Mouse (Mus musculus) heart, postnatal 36 days (tissue): ENCODE results near the gene Olfr411. TPM values are rescaled to one million over a fixed set of nuclear protein-coding genes. Genes with fewer than 3 reads are reported as not detected.

Source experiments
- DNase-seq, 2 experiments: peaks; one replicate each; pipeline ENCODE4 v3.0.0; 2021 to 2022
- intact Hi-C: fragments of 180-260 bp; cut with DNase I; formaldehyde crosslinking; loops from one replicate; pipeline ENCODE4 v1.15.1; 2025
- total RNA-seq, 2 experiments: library from RNA; stranded (reverse); gene quantifications; 2 replicates each; pipeline ENCODE4 v1.2.3; 2021

The Olfr411 gene
- not detected for total RNA-seq

GRCm38 (mm10) chr11:74352550-74352949 lies at the start of gene Olfr411:
TSS of gene Olfr411 (minus strand) at chr11:74352650.
- DNase-seq = no peak
- intact Hi-C loops = no loop called here

GRCm38 (mm10) chr11:74402126-74402525 lies 49.7 kb upstream of the Olfr411 start:
- intact Hi-C loops = loop anchor here (2.0 kb wide), 1 partner anchor 145 kb away; no protein-coding TSS in a partner anchor
- DNase-seq = no peak

DNA sequence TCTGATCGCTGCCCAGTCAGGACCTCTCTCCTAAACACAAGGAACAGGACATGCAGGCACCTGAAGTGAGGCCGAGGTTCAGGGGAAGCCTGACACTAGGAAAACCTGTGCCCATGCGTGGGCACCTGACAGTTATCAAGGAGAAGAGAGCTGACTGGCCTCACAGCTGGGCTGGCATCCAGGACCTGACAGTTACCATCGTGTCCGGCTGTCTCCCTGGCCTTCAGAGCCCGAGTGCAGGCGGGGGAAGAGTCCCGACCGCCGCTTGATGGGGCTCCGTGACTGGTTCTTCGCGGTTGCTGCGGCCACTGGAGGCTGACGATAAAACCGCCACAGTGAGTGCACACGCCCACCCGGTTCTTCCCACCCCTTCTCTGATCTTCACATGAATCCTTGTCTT lies 43.1 kb upstream of the Olfr411 start:
- no peak for DNase-seq
- intact Hi-C loops = no loop called here

DNA sequence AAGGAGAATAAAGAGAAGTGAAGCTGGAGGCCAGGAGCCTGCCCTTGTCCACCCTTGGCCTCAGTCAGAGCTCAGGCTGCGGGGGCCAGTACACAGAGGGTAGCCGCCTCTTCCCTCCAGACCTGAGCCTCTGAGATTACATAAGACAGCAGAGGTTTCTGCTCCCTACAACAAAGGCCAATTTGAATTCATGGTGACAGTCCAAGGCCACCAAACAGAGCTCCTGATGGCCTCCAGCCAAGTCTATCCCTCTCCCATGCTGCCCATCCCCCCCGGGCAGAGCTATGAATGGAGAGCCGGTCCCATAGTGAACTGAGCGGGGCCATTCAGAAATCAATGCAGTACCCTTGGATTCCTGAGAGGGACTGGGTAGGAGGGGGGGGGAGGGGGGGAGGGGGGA lies 41.0 kb upstream of the Olfr411 start:
- intact Hi-C loops = no loop called here
- DNase-seq = no peak

DNA sequence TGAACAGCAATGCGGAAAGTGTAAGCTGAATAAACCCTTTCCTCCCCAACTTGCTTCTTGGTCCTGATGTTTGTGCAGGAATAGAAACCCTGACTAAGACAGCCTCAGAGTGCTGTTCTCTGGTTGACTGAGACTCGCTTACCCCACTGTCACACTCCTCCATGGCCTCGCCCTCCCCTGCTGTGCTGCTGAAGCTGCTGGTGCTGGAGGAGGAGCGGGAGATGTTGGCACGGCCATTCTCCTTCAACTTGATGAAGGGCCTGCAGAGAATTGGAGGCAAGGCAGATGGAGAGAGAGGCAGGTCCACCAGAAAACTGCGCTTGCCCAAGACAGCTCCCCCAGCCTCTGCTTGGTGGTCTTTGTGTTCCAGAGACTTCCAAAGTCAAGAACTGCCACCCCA lies 40.5 kb upstream of the Olfr411 start:
- DNase-seq = no peak
- intact Hi-C loops = no loop called here

DNA sequence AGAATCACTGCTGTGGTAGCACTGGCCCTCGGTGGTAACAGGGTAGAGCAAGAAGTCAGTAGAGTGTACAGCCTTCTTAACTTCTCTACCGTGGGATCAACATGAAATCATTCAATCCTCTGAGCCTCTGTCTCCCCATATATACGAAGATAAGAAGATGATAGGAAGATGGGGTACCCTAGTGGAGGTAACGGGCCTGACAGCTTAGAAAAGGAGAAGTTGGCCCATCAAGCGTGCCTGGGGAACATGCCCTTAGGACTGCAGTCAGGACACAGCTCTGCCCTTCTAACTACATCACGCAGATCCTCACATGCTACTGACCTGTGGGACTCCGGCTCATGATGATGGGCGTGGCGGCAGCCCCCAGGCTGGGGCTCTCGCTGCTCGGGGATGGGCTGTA lies 39.4 kb upstream of the Olfr411 start:
- DNase-seq = no peak
- intact Hi-C loops = no loop called here

GRCm38 (mm10) chr11:74387203-74387602 lies 34.8 kb upstream of the Olfr411 start:
- no peak for DNase-seq
- intact Hi-C loops = no loop called here

DNA sequence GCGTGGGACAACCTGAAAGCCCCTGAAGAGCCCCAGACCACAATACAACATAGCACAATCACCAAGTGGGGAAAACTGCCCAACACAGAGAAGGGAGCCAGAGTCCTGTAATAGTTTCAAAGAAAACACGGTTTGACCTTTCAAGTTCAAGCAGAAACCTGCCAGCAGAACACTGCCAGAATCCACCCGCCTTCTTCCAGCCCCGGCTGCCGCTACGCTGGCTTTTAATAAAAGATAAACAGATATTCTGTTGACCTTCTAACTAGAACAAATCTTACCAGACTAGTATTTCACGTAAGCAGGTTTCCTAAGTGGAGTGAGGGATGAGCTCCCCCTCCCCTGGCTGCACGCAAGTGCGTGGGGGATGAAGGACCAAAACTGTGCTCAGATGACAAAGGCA lies 33.2 kb upstream of the Olfr411 start:
- DNase-seq = peak; percentile 29 to 32
- intact Hi-C loops = no loop called here

DNA sequence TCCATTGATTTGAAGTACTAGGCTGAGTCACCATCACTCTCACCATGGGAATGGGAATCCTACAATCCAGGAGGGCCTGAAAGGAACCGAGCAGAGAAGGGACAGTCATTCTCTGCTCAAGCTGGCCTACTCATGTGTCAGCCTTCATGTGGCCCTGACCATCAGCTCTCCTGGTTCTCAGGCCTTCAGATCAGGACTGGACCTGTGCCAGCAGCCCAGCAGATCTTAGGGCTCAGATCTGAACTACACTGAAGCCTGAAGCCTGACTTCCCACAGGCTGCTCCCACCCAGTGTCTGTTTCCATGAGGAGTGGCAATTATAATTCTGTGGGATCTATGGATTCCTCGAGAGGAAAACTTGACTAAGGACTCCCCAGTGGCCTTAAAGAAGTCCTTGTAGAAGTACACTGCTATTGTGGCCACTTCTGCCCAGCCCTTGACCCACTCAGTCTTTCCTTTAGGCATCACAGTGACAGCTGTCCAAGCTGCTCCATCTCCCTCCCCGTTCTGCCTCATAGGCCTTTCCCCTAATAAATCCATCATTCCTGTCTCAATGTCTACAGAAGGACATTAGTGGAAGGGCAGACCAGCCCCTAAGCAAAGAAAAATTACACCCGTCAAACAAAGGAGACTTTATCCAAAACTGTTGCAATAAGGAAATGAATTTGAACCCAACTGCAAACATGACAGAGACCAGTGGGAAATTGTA lies 26.9 kb upstream of the Olfr411 start:
- no peak for DNase-seq
- intact Hi-C loops = loop anchor here (10.0 kb wide), 1 partner anchor 1455 kb away; no protein-coding TSS in a partner anchor

- intact Hi-C loops = loop anchor here (2.0 to 10.0 kb wide), 3 partner anchors 150 to 1452 kb away; no protein-coding TSS in a partner anchor
- peak; percentile 31 to 36 for DNase-seq
Observed at GRCm38 (mm10) chr11:74376847-74377246, 24.4 kb upstream of the Olfr411 start.

DNA sequence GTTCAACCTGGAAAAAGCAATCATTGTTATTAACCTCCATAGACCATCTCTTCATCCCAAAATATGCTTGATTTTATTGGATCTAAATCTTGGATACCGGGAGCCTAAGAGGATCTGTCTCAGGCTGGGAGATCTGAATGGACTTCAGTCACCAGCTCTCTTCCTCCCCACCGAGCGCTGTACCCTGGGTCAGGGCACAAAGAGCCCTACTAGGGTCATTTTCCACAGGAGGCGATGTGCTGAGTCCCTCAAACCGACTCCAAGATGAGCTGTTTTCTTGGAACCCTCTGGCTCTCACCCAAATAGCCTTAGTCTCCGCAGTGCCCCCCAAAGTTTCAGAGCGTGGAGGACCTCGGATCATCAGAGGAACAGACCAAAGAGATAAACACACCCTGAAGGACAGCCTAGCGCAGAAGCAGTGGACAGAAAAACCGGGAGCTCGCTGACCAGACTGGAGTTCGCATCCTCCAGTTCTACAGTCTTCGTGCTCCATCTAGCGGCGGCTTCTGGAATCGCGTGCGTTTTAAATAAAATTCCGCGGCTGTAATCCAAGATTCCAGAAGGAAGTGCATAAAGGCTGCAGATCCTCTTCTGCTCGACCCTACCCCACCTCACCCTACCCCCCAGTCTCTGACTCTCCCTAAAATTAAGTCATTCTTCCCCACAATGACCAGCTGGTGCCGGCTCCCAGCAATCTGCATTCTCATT lies 19.1 kb upstream of the Olfr411 start:
- DNase-seq = peak; percentile 69 to 83
- intact Hi-C loops = loop anchor here (5.0 to 10.0 kb wide), 4 partner anchors 1234 to 1447 kb away; partner anchors contain the start of gene Haspin

DNA sequence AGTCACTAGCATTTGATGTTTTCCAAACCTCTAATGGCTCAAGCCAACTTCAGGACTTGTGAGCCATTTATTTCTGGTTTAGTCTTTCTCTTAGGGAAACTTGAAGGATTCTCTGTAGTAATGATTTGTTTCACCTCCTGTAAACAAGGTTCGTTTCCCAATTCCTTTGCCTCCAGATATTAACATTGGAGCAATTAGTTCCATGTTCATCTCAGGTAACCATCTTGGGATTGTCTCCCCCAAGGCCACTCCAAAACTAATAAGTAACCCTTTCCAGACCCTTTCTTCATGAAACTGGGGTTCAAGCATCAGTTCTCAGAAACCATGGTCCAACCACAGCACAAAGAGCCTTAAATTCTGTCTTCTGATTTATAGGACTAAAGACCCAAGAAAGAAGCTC lies 9.3 kb upstream of the Olfr411 start, which contains the start of gene Olfr412:
Gene Olfr412, plus strand, starts transcription at position 301 of the 400 bp plus-strand sequence.
- no peak for DNase-seq
- intact Hi-C loops = no loop called here

DNA sequence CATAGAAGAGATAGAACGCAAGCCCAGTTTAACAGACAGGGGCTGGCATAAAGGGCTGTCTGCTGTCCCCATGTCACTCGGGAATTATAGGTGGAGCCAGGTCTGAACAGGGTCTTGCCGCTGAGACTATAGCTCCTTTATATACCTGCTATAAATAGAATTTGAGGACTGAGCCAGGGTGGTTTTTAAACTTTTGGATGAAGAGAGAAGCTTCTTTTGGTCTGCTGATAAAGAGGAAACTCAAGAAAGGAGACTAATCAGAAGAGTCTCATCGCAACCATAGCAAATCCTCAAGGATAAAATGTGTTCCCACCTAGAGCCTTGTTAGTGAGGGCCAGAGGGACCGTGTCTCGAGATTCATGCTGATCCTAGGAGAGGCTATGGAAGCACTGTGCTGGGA lies 14.5 kb downstream of the Olfr411 start, which contains the start of gene Olfr410:
Gene Olfr410, minus strand, starts transcription at position 101 of the 400 bp plus-strand sequence.
- no peak for DNase-seq
- intact Hi-C loops = no loop called here

DNA sequence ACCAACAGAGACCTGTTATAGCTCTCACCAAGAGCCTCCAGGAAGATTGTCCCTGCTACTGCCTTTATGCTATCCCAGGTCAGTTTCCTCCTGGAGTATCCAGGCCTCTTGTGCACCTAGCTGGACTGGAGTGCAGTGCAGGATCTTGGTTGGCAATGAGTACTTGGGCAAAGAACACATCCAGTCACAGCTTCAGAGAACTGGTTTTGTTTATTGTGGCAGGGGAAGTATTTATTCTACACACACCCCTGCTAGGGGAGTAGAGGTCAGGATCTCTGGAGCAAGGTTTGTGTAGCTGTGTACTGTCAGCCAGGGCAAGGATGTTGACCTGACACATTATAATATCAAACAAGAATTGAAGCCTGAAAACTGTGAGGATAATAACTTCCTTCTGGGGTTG lies 23.7 kb downstream of the Olfr411 start:
- DNase-seq = no peak
- intact Hi-C loops = no loop called here

GRCm38 (mm10) chr11:74326044-74326443 lies 26.4 kb downstream of the Olfr411 start:
- intact Hi-C loops = no loop called here
- DNase-seq = no peak

Other genes starting within 250 kb of the Olfr411 start
- gene Olfr401, start 238.9 kb downstream of the Olfr411 start, total RNA-seq = not detected
- not detected for gene Olfr402, start 199.1 kb downstream of the Olfr411 start, total RNA-seq
- not detected for gene Olfr403, start 166.4 kb downstream of the Olfr411 start, total RNA-seq
- not detected for gene Olfr43, start 141.3 kb downstream of the Olfr411 start, total RNA-seq
- gene Olfr406, start 92.8 kb downstream of the Olfr411 start, total RNA-seq = not detected
- not detected for gene Olfr59, start 68.9 kb downstream of the Olfr411 start, total RNA-seq
- not detected for gene Olfr410, start 14.6 kb downstream of the Olfr411 start, total RNA-seq
- gene Olfr412, start 9.4 kb upstream of the Olfr411 start, total RNA-seq = not detected